Mouse (Mus musculus) brain, embryonic 14.5 days (tissue): Measurements from ENCODE around the gene Msrb3.

Source experiments
- CTCF ChIP-seq: fragments of 200-500 bp; IDR thresholded peaks from 2 replicates; pipeline ENCODE4 v1.5.1; 2012; ENCODE audit warnings: inconsistent platforms, mild to moderate bottlenecking, moderate library complexity, borderline replicate concordance; ENCODE audit not compliant: insufficient read depth, insufficient read length; ENCODE audit errors: extremely low read depth
- POLR2A ChIP-seq: fragments of 200-500 bp; IDR thresholded peaks from 2 replicates; pipeline ENCODE4 v1.6.1; 2012; ENCODE audit warnings: mild to moderate bottlenecking, inconsistent platforms, borderline replicate concordance; ENCODE audit not compliant: poor library complexity, insufficient read depth, insufficient read length, severe bottlenecking; ENCODE audit errors: extremely low read depth

GRCm38 (mm10) chr10:120903843-120904468 is 5.1 kb upstream of the Msrb3 start:
- no peak for TF ChIP-seq CTCF
- TF ChIP-seq POLR2A, result no peak
